Mouse (Mus musculus): Measurements from ENCODE around the gene Agpat2.

Agpat2 gene

GRCm38 (mm10) chr2:26626081-26626480 lies 21.9 kb upstream of the Agpat2 start:
- DNase-seq (ENCODE audit: inconsistent age in 2 of 2, low spot score in 1 of 2) = no peak

GRCm38 (mm10) chr2:26625419-26625818 lies 21.2 kb upstream of the Agpat2 start:
- DNase-seq (ENCODE audit: inconsistent age in 2 of 2, low spot score in 1 of 2) = no peak

GRCm38 (mm10) chr2:26622984-26623383 lies 18.8 kb upstream of the Agpat2 start:
- no peak for DNase-seq (ENCODE audit: inconsistent age in 2 of 2, low spot score in 1 of 2)

DNA sequence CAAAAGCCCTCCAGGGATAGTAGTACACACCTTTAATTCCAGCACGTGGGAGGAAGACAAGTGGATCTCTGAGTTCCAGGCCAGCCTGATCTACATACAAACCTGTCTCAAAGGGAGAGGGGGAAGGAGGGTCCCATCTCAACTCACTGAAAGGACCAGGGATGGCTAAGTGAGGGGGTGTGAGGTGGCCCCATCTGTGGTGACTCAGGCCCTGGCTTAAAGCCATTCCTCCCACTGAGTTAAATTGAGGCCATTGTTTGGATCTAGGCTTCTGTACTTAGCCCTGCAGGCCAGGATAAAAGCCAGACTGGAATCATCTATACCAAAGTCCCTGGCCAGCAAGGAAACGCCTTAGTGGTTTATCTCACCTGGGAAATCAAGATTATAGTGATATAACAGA lies 17.0 kb upstream of the Agpat2 start:
- DNase-seq (ENCODE audit: inconsistent age in 2 of 2, low spot score in 1 of 2) = no peak

DNA sequence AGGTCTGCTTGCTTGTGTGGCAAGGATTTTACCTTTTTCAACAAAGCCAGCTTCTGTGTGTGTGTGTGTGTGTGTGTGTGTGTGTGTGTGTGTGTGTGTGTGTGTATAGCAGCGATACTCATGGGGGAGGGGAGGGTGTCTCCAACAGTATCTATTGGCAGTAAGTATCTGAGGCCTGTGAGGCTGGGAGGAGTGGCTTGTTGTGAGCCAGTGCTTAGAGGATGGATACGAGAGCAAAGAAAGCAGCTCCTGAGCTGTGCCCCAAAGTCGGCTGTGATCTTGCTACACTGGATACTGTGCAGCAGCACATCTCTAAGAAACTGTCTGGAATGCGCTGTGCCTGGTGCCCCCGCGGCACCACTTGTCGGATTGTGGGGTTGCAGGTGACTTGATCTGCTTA lies 13.7 kb upstream of the Agpat2 start:
- no peak for DNase-seq (ENCODE audit: inconsistent age in 2 of 2, low spot score in 1 of 2)

DNA sequence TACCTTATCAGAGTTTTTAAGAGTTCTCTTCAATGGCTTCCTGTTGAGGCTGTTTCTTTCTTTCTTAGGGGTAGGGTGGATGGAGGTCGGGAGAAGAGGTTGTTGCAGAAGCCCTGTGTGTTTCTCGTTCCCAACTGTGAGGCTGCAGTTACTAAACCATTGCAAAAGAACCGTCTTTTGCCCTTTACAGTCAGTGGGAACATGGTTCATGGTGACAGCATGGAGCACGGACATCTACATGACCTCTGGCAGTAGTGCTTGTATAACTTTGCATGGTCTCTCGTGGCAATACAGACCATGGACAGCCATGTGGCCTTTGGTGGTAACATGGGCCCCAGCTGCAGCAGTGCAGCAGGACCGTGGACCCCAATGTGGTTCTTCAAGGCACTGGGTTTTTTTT lies 13.1 kb upstream of the Agpat2 start:
- DNase-seq (ENCODE audit: inconsistent age in 2 of 2, low spot score in 1 of 2) = no peak

- DNase-seq (ENCODE audit: inconsistent age in 2 of 2, low spot score in 1 of 2) = no peak
Measured at GRCm38 (mm10) chr2:26615459-26616124, 11.4 kb upstream of the Agpat2 start.

DNA sequence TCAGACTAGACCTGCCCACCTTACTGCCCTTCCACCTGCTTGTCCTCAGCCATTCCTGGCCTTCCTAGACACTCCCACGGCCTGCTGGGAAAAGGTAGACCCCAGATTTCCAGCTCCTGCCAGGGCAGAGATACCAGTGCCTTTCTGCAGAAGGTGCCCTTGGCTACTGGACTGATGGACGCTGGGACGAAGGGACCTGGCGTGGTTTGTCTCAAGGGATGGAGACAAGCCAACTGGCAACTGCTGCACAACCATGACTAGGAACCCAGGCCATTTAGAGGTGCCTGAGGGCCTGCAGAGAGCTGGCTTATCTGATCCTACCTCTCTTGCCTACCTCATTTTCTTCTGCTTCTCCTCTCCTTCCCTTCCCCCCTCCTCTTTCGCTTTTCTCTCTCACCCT lies 10.7 kb upstream of the Agpat2 start:
- peak in 1 of 2 experiments; percentile 68 for DNase-seq (ENCODE audit: inconsistent age in 2 of 2, low spot score in 1 of 2)

DNA sequence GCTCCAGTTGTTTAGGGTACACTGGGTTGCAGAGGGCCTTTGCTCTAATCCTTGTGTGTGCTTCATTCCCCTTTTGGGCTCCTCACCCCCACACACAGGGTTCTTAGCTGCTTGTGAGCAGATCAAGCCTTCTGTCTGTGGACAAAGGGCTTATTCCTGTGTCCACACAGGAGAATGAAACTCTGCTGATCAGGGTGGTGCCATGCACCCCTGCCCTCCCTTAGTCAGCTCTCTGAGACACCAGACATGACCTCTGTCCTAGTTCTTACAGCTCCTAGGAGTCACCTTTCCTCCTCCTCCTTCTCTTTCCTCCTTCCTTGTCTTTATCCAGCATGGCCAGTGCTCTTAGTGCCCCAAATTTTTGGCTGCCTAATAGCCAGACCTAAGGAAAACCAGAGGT lies 7.7 kb upstream of the Agpat2 start:
- DNase-seq (ENCODE audit: inconsistent age in 2 of 2, low spot score in 1 of 2) = no peak

DNA sequence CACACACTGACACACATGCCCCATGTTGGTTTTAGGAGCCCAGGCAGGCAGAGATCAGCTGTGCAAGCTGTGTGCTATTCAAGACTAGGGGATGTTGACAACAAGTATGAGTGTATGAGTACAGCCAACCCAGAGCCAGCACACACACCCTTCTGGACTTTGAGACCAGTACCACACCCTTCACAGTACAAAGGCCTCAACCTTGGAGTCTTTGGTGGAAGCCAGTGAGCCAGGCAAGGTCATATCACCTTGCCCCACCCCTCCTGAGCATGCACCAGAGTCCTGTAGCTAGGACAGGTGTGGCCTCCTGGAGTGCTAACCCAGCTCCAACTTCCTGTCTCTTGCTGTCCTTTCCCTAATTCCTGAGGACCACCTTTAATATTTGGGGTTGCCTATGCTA lies 6.8 kb upstream of the Agpat2 start:
- no peak for DNase-seq (ENCODE audit: inconsistent age in 2 of 2, low spot score in 1 of 2)

GRCm38 (mm10) chr2:26610526-26610925 lies 6.3 kb upstream of the Agpat2 start:
- no peak for DNase-seq (ENCODE audit: inconsistent age in 2 of 2, low spot score in 1 of 2)

GRCm38 (mm10) chr2:26609261-26609661 lies 5.0 kb upstream of the Agpat2 start:
- peak in 1 of 2 experiments; percentile 62 for DNase-seq (ENCODE audit: inconsistent age in 2 of 2, low spot score in 1 of 2)

DNA sequence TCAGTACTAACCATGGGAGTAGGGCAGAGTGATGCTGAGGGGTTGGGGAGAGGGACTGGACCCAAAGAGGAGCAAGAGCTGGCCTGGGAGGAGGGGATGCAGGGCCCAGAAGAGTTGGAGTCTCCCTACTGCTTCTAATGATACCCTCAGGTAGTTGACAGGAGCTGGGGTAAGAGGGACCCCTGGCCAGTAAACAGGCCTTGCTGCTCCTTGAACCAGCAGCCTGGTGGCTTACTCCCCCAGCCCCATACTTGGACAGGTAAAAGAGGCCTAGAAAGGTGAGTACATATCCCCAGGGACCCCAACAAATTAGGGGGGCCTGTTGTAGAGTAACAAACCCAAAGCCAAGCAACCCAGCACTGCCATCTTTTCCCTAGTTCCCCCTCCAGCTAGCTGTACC lies 4.6 kb upstream of the Agpat2 start:
- DNase-seq (ENCODE audit: inconsistent age in 2 of 2, low spot score in 1 of 2) = no peak

DNA sequence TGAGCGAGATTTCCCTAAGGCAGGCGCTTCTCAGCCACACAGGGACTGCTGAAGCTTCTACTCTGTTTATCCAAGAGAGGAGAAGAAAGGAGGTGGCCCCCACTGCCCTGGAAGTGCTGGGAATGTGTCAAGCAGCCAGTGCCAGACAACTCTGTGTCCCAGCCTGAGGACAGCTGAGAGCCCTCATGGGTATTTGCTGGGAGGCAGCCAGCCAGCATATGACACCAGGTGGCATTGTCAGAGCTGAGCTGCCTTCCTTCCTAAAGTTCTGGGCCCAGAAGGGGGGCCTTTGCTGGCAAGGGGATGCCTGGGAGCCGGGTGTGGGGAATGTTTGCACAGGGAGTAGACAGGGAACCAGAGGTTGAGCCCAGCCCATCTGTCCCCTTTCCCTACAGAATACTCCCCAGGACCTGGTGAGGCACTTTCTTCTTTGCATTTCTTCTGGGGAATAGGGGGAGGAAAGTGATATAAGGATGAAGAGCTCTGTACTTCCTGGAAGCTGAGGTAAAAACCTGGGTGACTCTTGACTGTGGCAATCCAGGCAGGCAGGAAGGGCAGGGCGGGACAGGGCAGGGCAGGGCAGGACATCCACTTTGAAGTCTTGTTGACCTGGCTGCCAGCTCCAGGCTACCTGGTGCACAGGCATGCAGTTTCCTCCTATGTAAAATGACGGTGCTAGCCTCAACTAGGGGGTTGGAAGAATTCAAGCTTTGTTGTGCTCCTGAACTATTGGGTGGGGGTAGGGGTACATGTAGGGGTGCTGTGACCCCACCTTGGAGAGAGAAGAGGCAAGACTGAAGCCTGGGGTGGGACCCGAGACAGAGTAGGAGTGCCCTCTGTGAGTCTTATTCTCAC lies 3.1 kb upstream of the Agpat2 start:
- peak in 1 of 2 experiments; percentile 32 for DNase-seq (ENCODE audit: inconsistent age in 2 of 2, low spot score in 1 of 2)

GRCm38 (mm10) chr2:26606579-26606978 lies 2.4 kb upstream of the Agpat2 start:
- peak in 1 of 2 experiments; percentile 24 for DNase-seq (ENCODE audit: inconsistent age in 2 of 2, low spot score in 1 of 2)

DNA sequence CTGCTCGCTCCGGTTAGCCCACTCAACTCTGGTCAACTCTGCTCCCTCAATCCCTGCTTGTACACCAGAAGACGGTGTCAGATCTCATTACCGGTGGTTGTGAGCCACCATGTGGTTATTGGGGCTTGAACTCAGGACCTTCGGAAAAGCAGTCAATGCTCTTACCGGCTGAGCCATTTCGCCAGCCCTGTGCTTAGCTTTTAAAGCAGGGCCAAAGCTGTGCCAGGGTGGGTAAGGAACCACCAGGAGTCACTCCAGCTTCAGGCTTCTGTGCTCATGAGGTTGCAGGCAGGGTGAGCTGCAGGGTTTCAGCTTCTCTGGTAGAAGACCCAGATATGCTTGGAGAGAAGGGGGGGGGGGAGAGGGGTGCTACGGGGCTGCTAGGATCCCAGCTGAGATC lies 1.1 kb upstream of the Agpat2 start:
- DNase-seq (ENCODE audit: inconsistent age in 2 of 2, low spot score in 1 of 2) = peak in 1 of 2 experiments; percentile 36

GRCm38 (mm10) chr2:26603159-26603558 lies 1.1 kb downstream of the Agpat2 start:
- DNase-seq (ENCODE audit: inconsistent age in 2 of 2, low spot score in 1 of 2) = peak; percentile 67 to 93

GRCm38 (mm10) chr2:26602631-26603030 lies 1.6 kb downstream of the Agpat2 start:
- DNase-seq (ENCODE audit: inconsistent age in 2 of 2, low spot score in 1 of 2) = no peak

DNA sequence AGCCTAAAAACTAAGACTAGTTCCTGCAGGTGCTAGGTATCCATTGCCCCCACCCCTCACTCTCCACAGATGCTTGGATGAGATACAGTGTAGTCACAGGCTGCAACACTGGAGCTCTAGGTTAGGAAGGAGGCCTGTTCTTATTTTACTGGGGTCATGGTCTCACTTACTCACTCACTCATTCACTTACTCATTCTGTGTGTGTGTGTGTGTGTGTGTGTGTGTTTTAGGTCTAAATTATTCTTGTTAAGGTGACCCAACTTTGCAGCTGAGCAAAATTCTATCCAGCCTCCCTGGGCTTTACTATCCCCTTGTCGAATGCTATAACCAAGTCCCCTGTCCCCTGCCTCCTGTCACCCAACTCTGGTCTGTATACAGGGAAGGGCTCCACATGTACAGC lies 2.6 kb downstream of the Agpat2 start:
- peak in 1 of 2 experiments; percentile 72 for DNase-seq (ENCODE audit: inconsistent age in 2 of 2, low spot score in 1 of 2)

DNA sequence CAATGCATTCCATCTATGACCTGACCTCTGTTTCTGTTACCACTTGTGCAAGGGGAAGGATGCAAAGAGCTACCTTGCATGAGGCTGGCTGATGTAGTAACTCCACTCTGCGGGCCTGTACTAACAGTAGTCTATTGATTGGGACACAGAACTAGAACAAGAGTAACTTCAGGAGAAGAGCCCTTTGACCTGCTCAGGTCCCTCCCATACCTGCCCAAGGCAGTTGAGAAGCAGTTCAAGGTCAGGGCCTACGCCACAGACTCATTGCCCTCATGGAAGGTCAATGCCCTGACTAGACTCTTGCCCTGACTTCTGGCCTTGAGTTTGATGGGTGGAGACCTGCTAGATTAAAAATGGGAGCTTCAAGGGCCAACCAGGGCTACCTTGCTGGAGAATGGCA lies 3.6 kb downstream of the Agpat2 start:
- DNase-seq (ENCODE audit: inconsistent age in 2 of 2, low spot score in 1 of 2) = peak in 1 of 2 experiments; percentile 74

- peak in 1 of 2 experiments; percentile 37 for DNase-seq (ENCODE audit: inconsistent age in 2 of 2, low spot score in 1 of 2)
Measured at GRCm38 (mm10) chr2:26599965-26600364, 4.3 kb downstream of the Agpat2 start.

DNA sequence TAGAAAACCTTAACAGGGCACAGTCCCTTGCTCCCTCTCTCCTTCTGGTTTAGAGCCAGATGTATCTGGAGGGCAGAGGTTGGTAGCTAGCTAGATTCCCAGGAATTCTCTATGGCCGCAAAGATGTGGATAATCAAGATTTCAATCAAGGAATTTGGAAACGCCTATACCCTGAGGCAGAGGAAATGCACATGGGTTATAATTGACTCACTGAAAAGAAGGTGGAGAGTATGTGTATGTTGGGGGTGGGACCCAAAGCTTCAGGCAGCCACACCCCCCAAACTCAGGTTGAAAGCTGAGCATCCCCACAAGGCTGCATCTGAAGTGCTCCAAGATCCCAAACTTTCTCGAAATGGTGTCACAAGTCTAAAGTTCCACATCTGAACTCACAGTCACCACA lies 5.8 kb downstream of the Agpat2 start:
- DNase-seq (ENCODE audit: inconsistent age in 2 of 2, low spot score in 1 of 2) = no peak
